7 mouse cellular contexts compared by ENCODE assay signal in the genomic region with DNA sequence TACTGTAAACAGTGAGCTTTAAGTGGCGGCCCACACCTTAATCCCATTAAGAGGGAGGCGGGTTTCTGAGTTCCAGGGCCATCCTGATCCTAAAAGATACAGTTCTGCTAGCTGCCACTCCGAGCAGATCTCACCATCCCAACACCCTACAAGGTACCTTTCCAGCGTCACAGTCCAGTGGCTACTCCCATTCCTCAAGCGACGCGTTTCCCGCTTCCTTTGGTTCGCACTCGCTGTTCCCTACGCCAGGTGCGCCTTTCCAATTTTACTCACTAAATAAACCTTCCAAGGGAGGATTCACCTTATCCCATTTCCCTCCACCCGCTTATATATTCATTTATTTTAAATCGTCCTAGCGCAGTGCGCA. TPM values are rescaled to one million over a fixed set of nuclear protein-coding genes. Genes with fewer than 3 reads are reported as not detected.
A peak's percentile ranks its signal among the peaks of the same experiment; 100 is the strongest.
DNase-seq lines count a peak whose midpoint lies in the region; ATAC-seq and TF ChIP-seq lines count a peak whose summit lies in the region.

No protein-coding gene starts in this region.

- peaks cover 72% of the 10 kb centered on the region for H3K36me3 ChIP-seq in megakaryocyte, embryonic 14.5 days (replicated peaks; ENCODE audit: low read length)
- H3K36me3 ChIP-seq in limb, embryonic 14.5 days (ENCODE audit: control insufficient read depth, insufficient read depth, low read length): peaks cover 31% of the 10 kb centered on the region
- peaks cover 30% of the 10 kb centered on the region for H3K36me3 ChIP-seq in stomach, embryonic 15.5 days

- H3K4me3 ChIP-seq in megakaryocyte, embryonic 14.5 days (replicated peaks): peak overlapping the region; percentile 100
- peak overlapping the region; percentile 91 for H3K4me3 ChIP-seq in limb, embryonic 14.5 days (replicated peaks; ENCODE audit: low read length)
- peak overlapping the region; percentile 90 for H3K4me3 ChIP-seq in stomach, embryonic 15.5 days (replicated peaks)

- H3K4me2 ChIP-seq in limb, embryonic 14.5 days (replicated peaks; ENCODE audit: low read depth, low read length, severe bottlenecking): peak overlapping the region; percentile 63
- peak overlapping the region; percentile 71 for H3K4me2 ChIP-seq in stomach, embryonic 15.5 days

- 0% methylated on average over 16 of the region's 16 CpGs for WGBS in limb, embryonic 14.5 days
- WGBS in stomach, embryonic 15.5 days: under 1% methylated on average over 16 of the region's 16 CpGs

- H3K4me1 ChIP-seq in megakaryocyte, embryonic 14.5 days: peaks cover 72% of the 10 kb centered on the region
- H3K4me1 ChIP-seq in limb, embryonic 14.5 days (ENCODE audit: control insufficient read depth, insufficient read depth, low read length): peaks cover 6% of the 10 kb centered on the region; the same call in 1 of the 2 replicates
- peaks cover 11% of the 10 kb centered on the region for H3K4me1 ChIP-seq in stomach, embryonic 15.5 days

- H3K9ac ChIP-seq in limb, embryonic 14.5 days (ENCODE audit: low read depth, low read length, severe bottlenecking): peak overlapping the region; percentile 81
- peak overlapping the region; percentile 26; the same call in 1 of the 2 replicates for H3K9ac ChIP-seq in stomach, embryonic 15.5 days

- H3K27me3 ChIP-seq in megakaryocyte, embryonic 14.5 days (replicated peaks): no peaks in the 10 kb centered on the region
- no peaks in the 10 kb centered on the region for H3K27me3 ChIP-seq in limb, embryonic 14.5 days (ENCODE audit: control insufficient read depth, insufficient read depth, low read length)
- H3K27me3 ChIP-seq in stomach, embryonic 15.5 days (replicated peaks): no peaks in the 10 kb centered on the region

- no peak; the same call in 1 of the 2 replicates for ATAC-seq in megakaryocyte, adult 5-6 weeks (ENCODE audit: poor library complexity, severe bottlenecking)
- ATAC-seq in erythroid progenitor cell, adult 5-6 weeks (replicated peaks; ENCODE audit: low FRiP score, poor library complexity, severe bottlenecking): peak; percentile 50
- peak; percentile 5 for ATAC-seq in limb, embryonic 14.5 days (ENCODE audit: low FRiP score, low read depth)
- peak; percentile 1; the same call in 1 of the 2 replicates for ATAC-seq in stomach, embryonic 15.5 days (ENCODE audit: insufficient read depth, low FRiP score, low read depth)

- no peak overlapping the region; the same call in 1 of the 2 replicates for H3K27ac ChIP-seq in limb, embryonic 14.5 days (replicated peaks; ENCODE audit: low read depth, low read length)
- peak overlapping the region; percentile 65 for H3K27ac ChIP-seq in stomach, embryonic 15.5 days

- DNase-seq in limb, embryonic 14.5 days (ENCODE audit: low spot score): peak; percentile 23
- no peak for DNase-seq in right cerebral cortex, adult 18-20 months
- DNase-seq in embryo, embryonic 10.5 days (ENCODE audit: low spot score): no peak

- H3K9me3 ChIP-seq in megakaryocyte, embryonic 14.5 days: no peaks in the 10 kb centered on the region
- H3K9me3 ChIP-seq in limb, embryonic 14.5 days (ENCODE audit: control insufficient read depth, low read length): no peaks in the 10 kb centered on the region
- H3K9me3 ChIP-seq in stomach, embryonic 15.5 days: no peaks in the 10 kb centered on the region

- TF ChIP-seq POLR2A in limb, embryonic 14.5 days (IDR thresholded peaks at IDR 0.05; ENCODE audit: borderline replicate concordance, extremely low read depth, insufficient read depth, insufficient read length): no peak

RNA-seq across cellular contexts. Expression of a gene that starts 0.5 kb away (rescaled TPM):
- polyA plus RNA-seq in megakaryocyte, embryonic 14.5 days (2012; ENCODE audit: insufficient read depth, low replicate concordance): 56.6 and 193 TPM in 2 replicates
- 34.2 and 48.8 TPM in 2 replicates for total RNA-seq in megakaryocyte, adult 5-6 weeks (2015)
- 35.2 TPM in 2 replicates for total RNA-seq in megakaryocyte, adult 5-6 weeks (2017)
- 104 and 111 TPM in 2 replicates for total RNA-seq in erythroid progenitor cell, adult 5-6 weeks (2015; ENCODE audit: low replicate concordance)
- total RNA-seq in erythroid progenitor cell, adult 5-6 weeks (2017; ENCODE audit: low replicate concordance): 106 and 112 TPM in 2 replicates
- polyA plus RNA-seq in limb, embryonic 14.5 days (2012; rRNA removed): 365 and 505 TPM in 2 replicates
- 45.8 and 53.6 TPM in 2 replicates for polyA plus RNA-seq in limb, embryonic 14.5 days (2014; fragmentation: Nextera tagmentation; extraction: Ambion mirVana)
- polyA plus RNA-seq in stomach, embryonic 15.5 days (2015; fragmentation: Nextera tagmentation; extraction: Ambion mirVana): 52.6 and 67.4 TPM in 2 replicates

RNA-seq across cellular contexts. Expression of a gene that starts 13.8 kb away (rescaled TPM):
- 1.6 and 5.1 TPM in 2 replicates for polyA plus RNA-seq in megakaryocyte, embryonic 14.5 days (2012; ENCODE audit: insufficient read depth, low replicate concordance)
- total RNA-seq in megakaryocyte, adult 5-6 weeks (2015): 2.6 and 3.0 TPM in 2 replicates
- 4.1 and 5.2 TPM in 2 replicates for total RNA-seq in megakaryocyte, adult 5-6 weeks (2017)
- total RNA-seq in erythroid progenitor cell, adult 5-6 weeks (2015; ENCODE audit: low replicate concordance): 2.9 TPM in 1 of 2 replicates, not detected in the other
- 0.64 and 1.4 TPM in 2 replicates for total RNA-seq in erythroid progenitor cell, adult 5-6 weeks (2017; ENCODE audit: low replicate concordance)
- polyA plus RNA-seq in limb, embryonic 14.5 days (2012; rRNA removed): 3.6 and 3.9 TPM in 2 replicates
- polyA plus RNA-seq in limb, embryonic 14.5 days (2014; fragmentation: Nextera tagmentation; extraction: Ambion mirVana): 3.4 and 3.9 TPM in 2 replicates
- polyA plus RNA-seq in stomach, embryonic 15.5 days (2015; fragmentation: Nextera tagmentation; extraction: Ambion mirVana): 4.6 and 4.8 TPM in 2 replicates

RNA-seq across cellular contexts. Expression of a gene that starts 17.2 kb away (rescaled TPM):
- polyA plus RNA-seq in megakaryocyte, embryonic 14.5 days (2012; ENCODE audit: insufficient read depth, low replicate concordance): not detected in 2 replicates
- not detected in 2 replicates for total RNA-seq in megakaryocyte, adult 5-6 weeks (2015)
- not detected in 2 replicates for total RNA-seq in megakaryocyte, adult 5-6 weeks (2017)
- not detected in 2 replicates for total RNA-seq in erythroid progenitor cell, adult 5-6 weeks (2015; ENCODE audit: low replicate concordance)
- under 0.01 TPM in 1 of 2 replicates, not detected in the other for total RNA-seq in erythroid progenitor cell, adult 5-6 weeks (2017; ENCODE audit: low replicate concordance)
- polyA plus RNA-seq in limb, embryonic 14.5 days (2012; rRNA removed): 4.4 and 4.8 TPM in 2 replicates
- polyA plus RNA-seq in limb, embryonic 14.5 days (2014; fragmentation: Nextera tagmentation; extraction: Ambion mirVana): 1.9 and 2.6 TPM in 2 replicates
- 12.7 and 15.1 TPM in 2 replicates for polyA plus RNA-seq in stomach, embryonic 15.5 days (2015; fragmentation: Nextera tagmentation; extraction: Ambion mirVana)

RNA-seq across cellular contexts. Expression of a gene that starts 28.3 kb away (rescaled TPM):
- 634 and 2,176 TPM in 2 replicates for polyA plus RNA-seq in megakaryocyte, embryonic 14.5 days (2012; ENCODE audit: insufficient read depth, low replicate concordance)
- total RNA-seq in megakaryocyte, adult 5-6 weeks (2015): not detected in 2 replicates
- not detected in 2 replicates for total RNA-seq in megakaryocyte, adult 5-6 weeks (2017)
- total RNA-seq in erythroid progenitor cell, adult 5-6 weeks (2015; ENCODE audit: low replicate concordance): not detected in 2 replicates
- not detected in 2 replicates for total RNA-seq in erythroid progenitor cell, adult 5-6 weeks (2017; ENCODE audit: low replicate concordance)
- 79.3 and 96.0 TPM in 2 replicates for polyA plus RNA-seq in limb, embryonic 14.5 days (2012; rRNA removed)
- polyA plus RNA-seq in limb, embryonic 14.5 days (2014; fragmentation: Nextera tagmentation; extraction: Ambion mirVana): 83.2 and 89.0 TPM in 2 replicates
- 67.0 and 73.0 TPM in 2 replicates for polyA plus RNA-seq in stomach, embryonic 15.5 days (2015; fragmentation: Nextera tagmentation; extraction: Ambion mirVana)
